Mouse (Mus musculus): Measurements from ENCODE around the gene Ndufb4. TPM values are rescaled to one million over a fixed set of nuclear protein-coding genes. Genes with fewer than 3 reads are reported as not detected.
"Not testable (repeated sequence)": the region's sequence is repeated elsewhere in the genome, so short reads cannot be mapped to it uniquely, and the experiment has no call there.

The Ndufb4 gene
- polyA plus RNA-seq, 1 experiment from 2014 or later, result 56.0 TPM

GRCm38 (mm10) chr16:37647067-37647466 lies 7.2 kb downstream of the Ndufb4 start:
- ATAC-seq (replicated peaks), result no peak
- WGBS, result 92% methylated on average over 16 of the region's 16 CpGs
- no peaks in the 10 kb centered on the region for H3K27me3 ChIP-seq
- H3K9me3 ChIP-seq, result no peaks in the 10 kb centered on the region
- H3K4me3 ChIP-seq, result no peak overlapping the region
- no peak overlapping the region for H3K9ac ChIP-seq (replicated peaks)
- H3K4me1 ChIP-seq, result peaks cover under 1% of the 10 kb centered on the region
- peaks cover 28% of the 10 kb centered on the region for H3K36me3 ChIP-seq
- no peak overlapping the region for H3K4me2 ChIP-seq (replicated peaks)
- H3K27ac ChIP-seq (replicated peaks), result no peak overlapping the region

DNA sequence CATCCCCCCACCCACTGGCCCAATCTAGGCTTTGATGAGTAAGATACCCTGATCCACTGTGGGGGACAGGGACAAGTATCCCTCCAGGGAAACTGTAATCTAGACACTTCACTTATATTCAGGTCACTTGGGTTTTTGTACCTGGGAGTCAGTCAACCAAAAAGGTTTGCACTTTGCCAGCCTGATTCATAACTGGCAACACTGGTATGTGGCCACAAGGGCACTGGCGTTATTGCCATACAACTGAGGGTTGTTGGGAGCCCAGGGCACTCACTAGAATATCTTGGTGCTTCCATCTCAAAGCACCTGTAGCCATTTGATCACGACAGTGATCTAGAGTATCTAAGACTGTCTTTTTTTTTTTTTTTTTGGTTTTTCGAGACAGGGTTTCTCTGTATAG lies 8.5 kb downstream of the Ndufb4 start:
- no peak overlapping the region for H3K4me2 ChIP-seq (replicated peaks)
- H3K4me3 ChIP-seq, result no peak overlapping the region
- H3K27me3 ChIP-seq, result no peaks in the 10 kb centered on the region
- H3K9me3 ChIP-seq, result no peaks in the 10 kb centered on the region
- peaks cover 28% of the 10 kb centered on the region for H3K36me3 ChIP-seq
- WGBS, result 93% methylated on average over 3 of the region's 3 CpGs
- ATAC-seq (replicated peaks), result no peak
- no peak overlapping the region for H3K27ac ChIP-seq (replicated peaks)
- no peaks in the 10 kb centered on the region for H3K4me1 ChIP-seq
- H3K9ac ChIP-seq (replicated peaks), result no peak overlapping the region

- 92% methylated on average over 8 of the region's 8 CpGs for WGBS
- no peak for ATAC-seq (replicated peaks)
- H3K9ac ChIP-seq (replicated peaks), result no peak overlapping the region
Observed at GRCm38 (mm10) chr16:37645211-37645610, 9.0 kb downstream of the Ndufb4 start.

DNA sequence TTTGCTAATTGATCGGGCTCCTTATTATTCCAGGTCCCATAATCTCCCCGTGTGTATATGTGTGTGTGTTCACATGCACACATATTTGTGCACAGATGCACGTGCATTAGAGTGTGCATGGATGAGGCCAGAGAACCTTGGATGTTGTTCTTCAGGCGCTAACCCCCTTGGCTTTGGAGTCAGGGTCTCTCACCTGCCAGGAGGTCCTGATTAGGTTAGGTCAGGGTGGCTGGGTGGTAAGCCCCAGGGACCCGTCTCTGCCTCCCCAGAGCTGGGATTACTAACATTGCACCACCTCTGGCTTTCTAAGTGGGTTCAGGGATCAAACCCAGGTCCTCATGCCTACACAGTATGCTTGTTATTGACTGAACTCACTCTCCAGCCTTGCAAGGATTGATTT lies 9.8 kb downstream of the Ndufb4 start:
- 94% methylated on average over 5 of the region's 5 CpGs for WGBS
- Histone ChIP-seq H3K27ac (replicated peaks) (no peak overlapping the region), H3K4me1 (no peaks in the 10 kb centered on the region), H3K4me2 (replicated peaks) (no peak overlapping the region), H3K4me3 (no peak overlapping the region), H3K9ac (replicated peaks) (no peak overlapping the region), H3K27me3 (no peaks in the 10 kb centered on the region), H3K36me3 (peaks cover 28% of the 10 kb centered on the region), H3K9me3 (no peaks in the 10 kb centered on the region)
- no peak for ATAC-seq (replicated peaks)

More at GRCm38 (mm10) chr16:37645211-37645610, 9.0 kb downstream of the Ndufb4 start:
- no peak overlapping the region for H3K4me3 ChIP-seq
- no peaks in the 10 kb centered on the region for H3K9me3 ChIP-seq
- H3K27ac ChIP-seq (replicated peaks), result no peak overlapping the region
- H3K27me3 ChIP-seq, result no peaks in the 10 kb centered on the region
- no peaks in the 10 kb centered on the region for H3K4me1 ChIP-seq
- H3K36me3 ChIP-seq, result peaks cover 28% of the 10 kb centered on the region
- no peak overlapping the region for H3K4me2 ChIP-seq (replicated peaks)

DNA sequence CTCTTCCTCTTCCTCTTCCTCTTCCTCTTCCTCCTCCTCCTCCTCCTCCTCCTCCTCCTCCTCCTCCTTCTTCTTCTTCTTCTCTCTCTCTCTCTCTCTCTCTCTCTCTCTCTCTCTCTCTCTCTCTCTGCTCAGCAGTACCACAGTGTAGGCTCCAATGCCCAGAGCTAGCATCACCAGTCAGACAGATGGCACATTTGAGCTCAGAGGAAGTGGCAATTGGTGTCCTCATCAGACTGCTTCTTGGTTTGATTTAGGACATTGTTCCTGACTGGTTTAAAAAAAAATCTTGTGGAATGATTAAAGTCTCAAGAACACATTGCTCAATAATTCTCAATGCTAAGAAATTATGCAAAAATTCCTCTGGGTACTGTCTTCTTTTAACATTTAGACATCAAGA lies 13.7 kb downstream of the Ndufb4 start:
- not testable (repeated sequence) for H3K4me2 ChIP-seq (replicated peaks); H3K4me3 ChIP-seq

DNA sequence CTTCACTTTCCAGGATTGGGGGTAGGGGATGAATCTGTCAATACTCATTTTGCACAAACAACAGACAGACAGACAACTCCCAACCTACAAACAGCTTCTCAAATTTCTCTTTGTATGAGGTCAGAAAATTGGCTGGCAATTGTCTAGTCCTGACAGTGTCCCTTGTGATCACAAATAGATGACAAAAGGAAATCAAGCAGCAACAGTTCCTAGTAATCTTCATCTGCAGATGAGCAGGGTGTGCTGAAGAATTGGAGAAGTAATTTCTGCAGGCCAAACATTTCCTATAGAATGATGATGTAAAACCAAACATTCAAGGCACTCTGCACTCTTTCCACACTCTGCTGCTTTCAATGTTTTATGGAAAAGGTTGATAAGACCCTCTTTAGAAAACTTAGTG lies 16.5 kb downstream of the Ndufb4 start:
- no peak overlapping the region for H3K4me3 ChIP-seq
- H3K27me3 ChIP-seq, result no peaks in the 10 kb centered on the region
- no peaks in the 10 kb centered on the region for H3K4me1 ChIP-seq
- ATAC-seq (replicated peaks), result no peak
- no peak overlapping the region for H3K4me2 ChIP-seq (replicated peaks)
- H3K9ac ChIP-seq (replicated peaks), result no peak overlapping the region
- H3K27ac ChIP-seq (replicated peaks), result no peak overlapping the region
- H3K9me3 ChIP-seq, result no peaks in the 10 kb centered on the region
- no peaks in the 10 kb centered on the region for H3K36me3 ChIP-seq

More for the DNA sequence above, 13.7 kb downstream of the Ndufb4 start:
- H3K27me3 ChIP-seq; H3K36me3 ChIP-seq; H3K4me1 ChIP-seq; H3K27ac ChIP-seq (replicated peaks); ATAC-seq (replicated peaks); H3K9me3 ChIP-seq; H3K9ac ChIP-seq (replicated peaks): not testable (repeated sequence)

- Histone ChIP-seq H3K4me3 (no peak overlapping the region), H3K4me2 (replicated peaks) (no peak overlapping the region), H3K9ac (replicated peaks) (no peak overlapping the region), H3K27me3 (no peaks in the 10 kb centered on the region), H3K4me1 (no peaks in the 10 kb centered on the region), H3K9me3 (no peaks in the 10 kb centered on the region), H3K27ac (replicated peaks) (no peak overlapping the region), H3K36me3 (no peaks in the 10 kb centered on the region)
- ATAC-seq (replicated peaks), result no peak
- WGBS, result 65% methylated on average over 6 of the region's 6 CpGs
Observed at GRCm38 (mm10) chr16:37636107-37636506, 18.1 kb downstream of the Ndufb4 start.

DNA sequence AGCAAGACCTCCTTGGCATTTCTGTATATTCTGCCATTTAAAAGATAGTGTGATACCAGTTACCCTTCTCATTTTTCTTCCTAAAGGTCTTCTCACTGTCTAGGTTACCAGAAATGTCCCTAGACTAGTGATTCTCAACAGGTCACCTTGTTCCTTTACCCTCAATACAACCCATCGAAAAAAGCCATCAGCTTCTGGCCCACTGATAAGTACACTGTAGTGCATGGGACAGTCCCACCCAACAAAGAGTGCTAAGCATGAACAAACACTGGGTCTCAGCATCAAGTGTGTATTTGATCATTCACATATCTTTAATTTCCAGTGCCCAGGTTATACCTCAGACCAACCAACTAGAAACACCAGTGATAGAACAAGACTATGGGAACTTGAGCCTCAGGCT lies 19.2 kb downstream of the Ndufb4 start:
- H3K9me3 ChIP-seq, result no peaks in the 10 kb centered on the region
- H3K27ac ChIP-seq (replicated peaks), result no peak overlapping the region
- H3K27me3 ChIP-seq, result no peaks in the 10 kb centered on the region
- ATAC-seq (replicated peaks), result no peak
- 100% methylated on average over 1 of the region's 1 CpGs for WGBS
- H3K36me3 ChIP-seq, result no peaks in the 10 kb centered on the region
- H3K9ac ChIP-seq (replicated peaks), result no peak overlapping the region
- H3K4me2 ChIP-seq (replicated peaks), result no peak overlapping the region
- no peaks in the 10 kb centered on the region for H3K4me1 ChIP-seq
- H3K4me3 ChIP-seq, result no peak overlapping the region

DNA sequence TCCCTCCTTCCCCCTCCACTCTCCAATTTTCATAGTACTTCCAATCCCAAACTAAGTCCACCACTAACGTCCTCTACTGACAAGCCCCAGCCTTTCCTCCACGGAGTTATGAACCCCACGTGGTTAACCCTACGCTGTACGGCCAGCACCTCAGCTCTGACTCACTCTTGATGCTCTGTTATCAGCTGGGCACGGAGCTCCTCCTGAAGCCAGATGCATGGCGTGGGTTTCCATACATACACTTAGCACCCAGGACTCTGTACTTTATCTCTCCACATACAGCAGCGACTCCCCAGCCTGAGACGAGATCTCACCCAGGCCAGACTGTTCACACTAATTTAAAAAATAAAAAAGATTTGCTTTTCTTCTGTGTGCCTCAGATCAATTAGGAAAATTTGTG lies 19.7 kb downstream of the Ndufb4 start:
- H3K4me3 ChIP-seq, result no peak overlapping the region
- no peak overlapping the region for H3K4me2 ChIP-seq (replicated peaks)
- no peak overlapping the region for H3K9ac ChIP-seq (replicated peaks)
- H3K4me1 ChIP-seq, result no peaks in the 10 kb centered on the region
- no peaks in the 10 kb centered on the region for H3K27me3 ChIP-seq
- H3K27ac ChIP-seq (replicated peaks), result no peak overlapping the region
- 76% methylated on average over 9 of the region's 9 CpGs for WGBS
- H3K9me3 ChIP-seq, result no peaks in the 10 kb centered on the region
- H3K36me3 ChIP-seq, result no peaks in the 10 kb centered on the region
- ATAC-seq (replicated peaks), result no peak

DNA sequence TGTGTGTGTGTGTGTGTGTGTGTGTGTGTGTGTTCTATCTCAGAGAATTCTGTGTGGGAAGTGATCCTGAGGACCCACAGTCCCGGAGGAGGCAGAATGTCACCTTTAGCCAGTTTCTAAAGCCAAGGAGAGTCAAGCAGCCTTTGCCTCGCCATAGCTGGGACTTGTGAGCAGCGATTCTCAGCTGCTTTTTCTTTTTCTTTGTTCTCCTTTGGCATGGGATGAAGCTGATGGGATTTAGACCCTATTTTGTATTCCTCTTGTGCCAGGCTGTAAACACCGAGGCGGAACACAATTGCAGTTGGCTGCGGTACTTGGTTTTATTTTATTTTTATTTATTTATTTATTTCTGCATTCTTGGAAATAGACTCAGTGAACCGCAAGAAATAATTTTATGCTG lies 25.2 kb downstream of the Ndufb4 start:
- H3K4me2 ChIP-seq (replicated peaks), result no peak overlapping the region
- H3K27ac ChIP-seq (replicated peaks), result 0 out of 2 replicates have a peak overlapping the region, but pooled peaks have one; percentile 15
- 57% methylated on average over 7 of the region's 7 CpGs for WGBS
- H3K9me3 ChIP-seq, result no peaks in the 10 kb centered on the region
- H3K4me3 ChIP-seq, result no peak overlapping the region
- H3K27me3 ChIP-seq, result no peaks in the 10 kb centered on the region
- H3K36me3 ChIP-seq, result no peaks in the 10 kb centered on the region
- H3K4me1 ChIP-seq, result peaks cover 2% of the 10 kb centered on the region; the same call in 1 of the 2 replicates
- no peak for ATAC-seq (replicated peaks)
- no peak overlapping the region for H3K9ac ChIP-seq (replicated peaks)

- Histone ChIP-seq H3K4me3 (no peak overlapping the region), H3K27ac (replicated peaks) (no peak overlapping the region)
- 82% methylated on average over 9 of the region's 9 CpGs for WGBS
Observed at GRCm38 (mm10) chr16:37628336-37628735, 25.9 kb downstream of the Ndufb4 start.

GRCm38 (mm10) chr16:37626388-37626949 lies 27.8 kb downstream of the Ndufb4 start:
- H3K4me3 ChIP-seq, result no peak overlapping the region
- H3K4me2 ChIP-seq (replicated peaks), result no peak overlapping the region
- peaks cover 2% of the 10 kb centered on the region; the same call in 1 of the 2 replicates for H3K4me1 ChIP-seq
- H3K9ac ChIP-seq (replicated peaks), result no peak overlapping the region
- WGBS, result 48% methylated on average over 4 of the region's 4 CpGs
- H3K27ac ChIP-seq (replicated peaks), result no peak overlapping the region
- no peaks in the 10 kb centered on the region for H3K36me3 ChIP-seq
- H3K9me3 ChIP-seq, result no peaks in the 10 kb centered on the region
- no peak; the same call in 1 of the 2 replicates for ATAC-seq (replicated peaks)
- H3K27me3 ChIP-seq, result no peaks in the 10 kb centered on the region

More at GRCm38 (mm10) chr16:37628336-37628735, 25.9 kb downstream of the Ndufb4 start:
- H3K9ac ChIP-seq (replicated peaks), result no peak overlapping the region
- no peaks in the 10 kb centered on the region for H3K27me3 ChIP-seq
- H3K4me1 ChIP-seq, result peaks cover 2% of the 10 kb centered on the region; the same call in 1 of the 2 replicates
- H3K36me3 ChIP-seq, result no peaks in the 10 kb centered on the region
- no peak for ATAC-seq (replicated peaks)
- H3K9me3 ChIP-seq, result no peaks in the 10 kb centered on the region
- H3K4me2 ChIP-seq (replicated peaks), result no peak overlapping the region

GRCm38 (mm10) chr16:37622919-37623318 lies 31.3 kb downstream of the Ndufb4 start:
- no peak overlapping the region for H3K9ac ChIP-seq (replicated peaks)
- WGBS, result 29% methylated on average over 5 of the region's 5 CpGs
- no peak overlapping the region for H3K4me3 ChIP-seq
- no peaks in the 10 kb centered on the region for H3K4me1 ChIP-seq
- ATAC-seq (replicated peaks), result no peak
- no peaks in the 10 kb centered on the region for H3K27me3 ChIP-seq
- H3K4me2 ChIP-seq (replicated peaks), result no peak overlapping the region
- H3K27ac ChIP-seq (replicated peaks), result no peak overlapping the region
- H3K9me3 ChIP-seq, result no peaks in the 10 kb centered on the region
- no peaks in the 10 kb centered on the region for H3K36me3 ChIP-seq
